Mouse (Mus musculus): Measurements from ENCODE around the gene Atp5j. TPM values are rescaled to one million over a fixed set of nuclear protein-coding genes. Genes with fewer than 3 reads are reported as not detected.

Gene Atp5j
- polyA plus RNA-seq, 1 experiment: 45.4 TPM

DNA sequence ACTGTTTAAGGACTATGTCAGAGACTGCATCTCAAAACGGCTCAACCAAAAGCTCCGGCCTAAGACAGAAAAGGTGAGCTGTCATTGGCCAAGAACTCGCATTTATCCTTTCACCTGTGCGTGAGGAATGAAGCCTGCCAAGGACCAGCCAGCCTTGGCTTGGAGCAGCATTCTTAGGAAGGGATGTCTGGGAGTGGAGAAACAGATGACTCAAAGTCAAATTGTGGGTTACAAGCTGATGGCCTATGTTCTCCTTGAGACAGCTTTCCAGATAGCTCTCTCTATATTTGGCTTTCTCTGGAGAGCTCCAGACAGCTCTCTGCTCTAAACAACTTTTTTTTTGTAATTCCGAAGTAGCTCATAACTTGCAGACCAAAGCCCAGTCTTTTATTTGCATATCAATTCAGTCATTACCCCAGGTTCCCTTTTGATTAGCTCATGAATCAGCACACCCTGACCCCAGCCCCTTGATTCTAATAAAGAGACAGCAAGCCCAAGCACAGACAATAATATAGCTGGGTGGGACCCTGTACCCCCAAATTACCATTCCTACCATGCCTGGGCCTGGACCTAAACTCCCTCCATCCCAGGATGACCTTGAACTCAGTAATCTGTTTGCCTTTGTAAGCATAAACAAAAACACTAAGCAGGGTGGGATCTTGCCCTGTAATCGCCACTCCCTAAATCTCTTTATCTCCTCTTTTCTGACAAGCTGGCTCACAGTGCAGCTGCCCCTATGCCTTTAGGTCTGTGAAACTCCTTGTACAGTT, 56.4 kb downstream of the Atp5j start:
- H3K36me3 ChIP-seq (ENCODE audit: control insufficient read depth, insufficient read depth, low read length): no peaks in the 10 kb centered on the region
- no peak overlapping the region for H3K27ac ChIP-seq (ENCODE audit: insufficient read depth, low read length)
- peaks cover 9% of the 10 kb centered on the region for H3K27me3 ChIP-seq (ENCODE audit: control insufficient read depth, insufficient read depth, low read length)
- H3K4me3 ChIP-seq (ENCODE audit: extremely low read depth, insufficient read depth, insufficient read length): no peak overlapping the region
- WGBS: 95% methylated on average over 6 of the region's 6 CpGs
- peaks cover 3% of the 10 kb centered on the region; the same call in 1 of the 2 replicates for H3K4me1 ChIP-seq (ENCODE audit: control insufficient read depth, insufficient read depth, insufficient read length)
- DNase-seq (ENCODE audit: low read depth in 1 of 2, low spot score in 2 of 2): no peak
- TF ChIP-seq CTCF (IDR thresholded peaks at IDR 0.05; ENCODE audit: extremely low read depth, insufficient read depth, insufficient read length, insufficient replicate concordance) (no peak), POLR2A (IDR thresholded peaks at IDR 0.05; ENCODE audit: low read depth, low read length) (no peak)

DNA sequence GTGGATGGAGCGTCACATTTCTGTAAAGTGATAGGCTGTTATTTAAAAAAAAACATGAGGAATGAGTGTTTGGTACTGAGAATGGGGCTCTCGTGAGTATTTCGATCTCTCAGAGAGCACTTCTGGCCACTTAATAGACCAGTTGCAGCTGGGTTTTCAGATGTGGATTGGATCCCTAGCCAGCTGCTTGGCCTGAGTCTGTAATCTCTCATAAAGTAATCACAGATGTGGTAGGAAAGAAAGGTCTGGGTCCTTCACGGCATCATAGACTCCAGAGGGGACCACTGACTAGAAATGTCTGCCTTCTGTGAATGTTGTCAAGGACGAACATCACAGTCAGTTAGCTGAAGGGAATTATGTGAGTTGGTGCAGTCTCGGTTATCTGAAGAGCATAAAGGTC, 57.0 kb downstream of the Atp5j start:
- no peak for TF ChIP-seq POLR2A (IDR thresholded peaks at IDR 0.05; ENCODE audit: low read depth, low read length)
- TF ChIP-seq CTCF (IDR thresholded peaks at IDR 0.05; ENCODE audit: extremely low read depth, insufficient read depth, insufficient read length, insufficient replicate concordance): no peak
- H3K27me3 ChIP-seq (ENCODE audit: control insufficient read depth, insufficient read depth, low read length): peaks cover 15% of the 10 kb centered on the region
- no peak for DNase-seq (ENCODE audit: low read depth in 1 of 2, low spot score in 2 of 2)
- 86% methylated on average over 6 of the region's 6 CpGs for WGBS
- no peak overlapping the region for H3K4me3 ChIP-seq (ENCODE audit: extremely low read depth, insufficient read depth, insufficient read length)
- H3K36me3 ChIP-seq (ENCODE audit: control insufficient read depth, insufficient read depth, low read length): no peaks in the 10 kb centered on the region
- peaks cover 5% of the 10 kb centered on the region; the same call in 1 of the 2 replicates for H3K4me1 ChIP-seq (ENCODE audit: control insufficient read depth, insufficient read depth, insufficient read length)
- no peak overlapping the region for H3K27ac ChIP-seq (ENCODE audit: insufficient read depth, low read length)

Other genes starting within 250 kb of the Atp5j start
- gene Mrpl39, start 99.9 kb downstream of the Atp5j start, polyA plus RNA-seq (2012; rRNA removed): 4.6 and 6.3 TPM in 2 replicates
- 2.3 and 2.5 TPM in 2 replicates for gene Jam2, start 61.5 kb downstream of the Atp5j start, polyA plus RNA-seq (2012; rRNA removed)
- gene Gabpa, start 700 bp downstream of the Atp5j start, polyA plus RNA-seq (2012; rRNA removed): 4.7 and 4.9 TPM in 2 replicates

Data from spleen, adult 2 months (tissue).